Mouse (Mus musculus) left cerebral cortex, adult 2 months (tissue): ENCODE measurements around the gene Xpr1. TPM values are rescaled to one million over a fixed set of nuclear protein-coding genes. Genes with fewer than 3 reads are reported as not detected.
"Not testable (repeated sequence)": the region's sequence is repeated elsewhere in the genome, so short reads cannot be mapped to it uniquely, and the experiment has no call there.

Source experiments
- DNase-seq, 2 experiments: peaks; one replicate each; pipeline ENCODE4 v3.0.0; 2021 to 2022; ENCODE audit warnings: low spot score in 2 of 2, mixed read lengths in 1 of 2; ENCODE audit errors: extremely low spot score in 1 of 2
- H3K27ac ChIP-seq: fragments of 200-600 bp; 2 replicates; pipeline ENCODE4 v1.8.1; 2022
- H3K4me3 ChIP-seq: fragments of 200-600 bp; 2 replicates; pipeline ENCODE4 v1.8.1; 2022
- CTCF ChIP-seq: fragments of 200-600 bp; IDR thresholded peaks from 2 replicates; pipeline ENCODE4 v1.8.1; 2022; ENCODE audit warnings: antibody characterized with exemption, mild to moderate bottlenecking, moderate library complexity
- intact Hi-C: fragments of 180-260 bp; cut with DNase I; formaldehyde crosslinking; loops from one replicate; pipeline ENCODE4 v1.15.1; 2025
- total RNA-seq, 2 experiments: library from RNA; stranded (reverse); gene quantifications; 2 replicates each; pipeline ENCODE4 v1.2.3; 2021

Gene Xpr1
- total RNA-seq, 2 experiments from 2014 or later, result 86.1 to 89.4 TPM

DNA sequence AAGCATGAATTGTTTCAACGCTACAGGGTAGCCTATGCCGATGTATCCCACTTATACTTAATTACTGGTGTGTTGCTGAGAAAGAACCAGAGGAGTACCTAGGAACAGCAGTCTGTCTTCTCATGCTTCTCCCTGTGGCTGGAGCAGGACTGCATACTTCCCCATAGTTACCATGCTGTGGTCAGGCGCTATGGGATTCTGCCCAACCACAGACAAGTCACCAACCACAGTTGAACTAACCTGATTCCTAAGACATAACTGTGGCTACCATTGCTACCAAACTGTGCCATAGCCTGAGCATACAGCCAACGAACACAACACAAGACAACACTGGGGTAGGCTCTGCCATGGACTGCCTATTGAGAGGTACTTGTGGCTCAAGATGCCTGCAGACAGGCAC, 144.3 kb downstream of the Xpr1 start:
- intact Hi-C loops, result no loop called here
- TF ChIP-seq CTCF, result no peak
- no peak for DNase-seq
- Histone ChIP-seq H3K27ac (no peak overlapping the region), H3K4me3 (no peak overlapping the region)

DNA sequence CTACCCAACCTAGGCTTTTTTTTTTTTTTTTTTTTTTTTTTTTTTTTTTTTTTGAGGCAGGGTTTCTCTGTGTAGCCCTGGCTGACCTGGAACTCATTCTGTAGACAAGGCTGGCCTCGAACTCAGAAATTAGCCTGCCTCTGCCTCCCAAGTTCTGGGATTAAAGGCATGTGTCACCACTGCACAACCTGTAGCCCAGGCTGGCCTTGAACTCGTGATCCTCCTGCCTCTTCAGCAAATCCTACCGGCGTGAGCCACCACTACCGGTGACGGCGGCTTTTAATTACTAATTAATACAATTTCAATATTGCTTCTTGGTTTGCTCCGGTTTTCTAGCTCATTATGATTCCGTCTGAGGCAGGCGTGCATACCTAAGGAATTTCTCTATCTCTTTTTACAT, 154.7 kb downstream of the Xpr1 start:
- H3K4me3 ChIP-seq, DNase-seq, intact Hi-C loops, H3K27ac ChIP-seq: not testable (repeated sequence)

DNA sequence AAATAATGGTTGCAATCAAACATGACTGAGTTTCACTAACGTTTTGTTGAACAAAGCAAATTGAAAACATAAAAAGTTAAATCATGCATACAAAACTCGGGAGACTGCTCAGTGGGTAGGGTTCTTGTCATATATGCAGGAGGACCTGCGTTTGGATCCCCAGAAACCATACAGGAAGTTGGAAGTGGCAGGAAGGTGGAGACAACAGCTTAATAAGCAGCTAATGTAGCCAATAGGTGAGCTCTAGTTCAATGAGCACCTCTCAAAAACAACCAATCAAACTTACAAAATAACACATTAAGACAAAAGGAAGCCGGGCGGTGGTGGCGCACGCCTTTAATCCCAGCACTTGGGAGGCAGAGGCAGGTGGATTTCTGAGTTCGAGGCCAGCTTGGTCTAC, 162.9 kb downstream of the Xpr1 start:
- H3K4me3 ChIP-seq, result no peak overlapping the region
- TF ChIP-seq CTCF, result no peak
- DNase-seq, result no peak
- intact Hi-C loops, result no loop called here
- H3K27ac ChIP-seq, result no peak overlapping the region

DNA sequence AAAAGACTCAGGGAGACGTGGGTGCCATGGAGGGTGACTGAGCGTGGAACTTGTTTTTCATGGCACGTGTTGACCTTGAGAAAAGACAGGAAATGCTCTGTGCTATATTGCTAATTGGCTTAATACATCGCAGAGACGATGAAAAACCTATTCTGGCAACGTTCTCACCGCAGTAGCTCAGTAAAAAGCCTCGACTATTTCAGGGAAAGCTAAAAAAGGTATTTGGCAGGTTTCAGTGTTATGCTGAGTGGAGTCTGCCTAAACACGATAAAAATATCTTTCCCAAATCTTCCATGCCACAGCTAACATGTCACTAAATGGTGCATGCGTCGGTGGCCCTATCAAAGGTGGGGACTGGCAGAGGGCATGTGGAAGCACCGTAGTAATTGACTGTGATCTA, 164.1 kb downstream of the Xpr1 start:
- H3K4me3 ChIP-seq, result peak overlapping the region; percentile 11; the same call in 1 of the 2 replicates
- intact Hi-C loops, result loop anchor here (2.0 kb wide), 1 partner anchor 28 kb away; no protein-coding TSS in a partner anchor
- no peak for TF ChIP-seq CTCF
- DNase-seq, result no peak
- peak overlapping the region; percentile 77 for H3K27ac ChIP-seq

- TF ChIP-seq CTCF, result no peak
- peak overlapping the region; percentile 77 for H3K27ac ChIP-seq
- no peak overlapping the region; the same call in 1 of the 2 replicates for H3K4me3 ChIP-seq
- DNase-seq, result no peak
- intact Hi-C loops, result loop anchor here (2.0 kb wide), 1 partner anchor 28 kb away; no protein-coding TSS in a partner anchor
Measured at GRCm38 (mm10) chr1:155252631-155253121, 164.5 kb downstream of the Xpr1 start.

GRCm38 (mm10) chr1:155251596-155251995, 165.6 kb downstream of the Xpr1 start:
- intact Hi-C loops, result no loop called here
- TF ChIP-seq CTCF, result no peak
- Histone ChIP-seq H3K4me3 (no peak overlapping the region), H3K27ac (no peak overlapping the region)
- DNase-seq, result no peak

- Histone ChIP-seq H3K27ac (no peak overlapping the region), H3K4me3 (no peak overlapping the region)
- no peak for DNase-seq
- TF ChIP-seq CTCF, result no peak
- intact Hi-C loops, result no loop called here
Measured at GRCm38 (mm10) chr1:155250531-155251135, 166.6 kb downstream of the Xpr1 start.

DNA sequence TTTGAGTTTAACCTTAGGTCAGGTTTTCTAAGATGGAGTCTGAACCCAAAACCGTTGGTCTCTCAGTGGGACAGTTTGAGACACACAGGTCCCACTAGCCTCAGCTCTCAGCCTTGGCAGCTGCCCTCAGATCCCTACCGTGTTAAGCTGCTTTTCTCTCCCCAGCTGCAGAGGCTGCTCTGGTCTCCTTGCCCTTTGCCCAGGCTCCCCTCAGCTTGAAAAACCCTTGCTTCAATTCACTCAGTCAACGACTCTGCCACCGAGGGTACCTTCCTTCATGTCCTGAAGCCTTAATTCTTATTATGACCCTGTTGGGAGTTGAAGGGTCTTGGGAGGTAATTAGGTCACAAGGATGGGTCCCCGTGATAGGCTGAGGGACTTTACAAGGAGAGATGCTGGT, 167.3 kb downstream of the Xpr1 start:
- intact Hi-C loops, result no loop called here
- Histone ChIP-seq H3K4me3 (no peak overlapping the region), H3K27ac (no peak overlapping the region)
- DNase-seq, result no peak
- no peak for TF ChIP-seq CTCF

GRCm38 (mm10) chr1:155248041-155248440, 169.2 kb downstream of the Xpr1 start:
- no peak for TF ChIP-seq CTCF
- H3K27ac ChIP-seq, result no peak overlapping the region
- H3K4me3 ChIP-seq, result no peak overlapping the region
- intact Hi-C loops, result no loop called here
- no peak for DNase-seq

GRCm38 (mm10) chr1:155247441-155247840, 169.8 kb downstream of the Xpr1 start:
- intact Hi-C loops, result no loop called here
- Histone ChIP-seq H3K27ac (no peak overlapping the region), H3K4me3 (no peak overlapping the region)
- no peak for TF ChIP-seq CTCF
- no peak for DNase-seq

- Histone ChIP-seq H3K4me3 (no peak overlapping the region), H3K27ac (no peak overlapping the region)
- intact Hi-C loops, result no loop called here
- TF ChIP-seq CTCF, result no peak
- DNase-seq, result no peak
Measured at GRCm38 (mm10) chr1:155245516-155245915, 171.7 kb downstream of the Xpr1 start.

DNA sequence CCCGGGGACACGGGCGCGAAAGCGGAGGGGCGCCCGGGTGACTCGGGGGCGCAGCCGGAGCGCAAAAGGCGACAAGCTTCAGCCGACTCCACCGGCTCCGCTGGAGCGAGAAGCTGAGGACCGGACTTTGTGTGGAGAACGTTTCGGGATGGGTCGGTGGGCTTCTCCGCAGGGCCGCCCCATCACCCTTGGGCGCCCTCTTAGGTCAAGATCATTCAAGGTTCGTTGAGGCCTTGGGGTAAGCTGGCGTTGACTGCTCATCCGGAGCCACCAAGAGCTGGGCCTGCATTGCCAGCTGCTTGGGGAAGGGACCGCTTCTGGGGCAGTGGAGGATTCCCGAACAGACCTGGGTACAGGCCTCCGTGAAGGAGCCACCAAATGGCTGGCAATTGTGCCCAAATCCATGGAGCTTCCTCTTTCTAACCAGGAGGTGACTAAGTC, 172.4 kb downstream of the Xpr1 start:
- Histone ChIP-seq H3K27ac (peak overlapping the region; percentile 73), H3K4me3 (peak overlapping the region; percentile 49)
- DNase-seq, result no peak
- intact Hi-C loops, result no loop called here
- TF ChIP-seq CTCF, result no peak
